Mouse (Mus musculus) heart, postnatal 0 days (tissue): ENCODE measurements around the gene Rps17.

Experiments used
- CTCF ChIP-seq: IDR thresholded peaks from 2 replicates; pipeline ENCODE4 v1.5.1; 2016; ENCODE audit warnings: antibody characterized with exemption, control low read depth, low read depth
- EP300 ChIP-seq: IDR thresholded peaks from 2 replicates; pipeline ENCODE4 v1.6.1; 2016; ENCODE audit warnings: antibody characterized with exemption, low read depth

DNA sequence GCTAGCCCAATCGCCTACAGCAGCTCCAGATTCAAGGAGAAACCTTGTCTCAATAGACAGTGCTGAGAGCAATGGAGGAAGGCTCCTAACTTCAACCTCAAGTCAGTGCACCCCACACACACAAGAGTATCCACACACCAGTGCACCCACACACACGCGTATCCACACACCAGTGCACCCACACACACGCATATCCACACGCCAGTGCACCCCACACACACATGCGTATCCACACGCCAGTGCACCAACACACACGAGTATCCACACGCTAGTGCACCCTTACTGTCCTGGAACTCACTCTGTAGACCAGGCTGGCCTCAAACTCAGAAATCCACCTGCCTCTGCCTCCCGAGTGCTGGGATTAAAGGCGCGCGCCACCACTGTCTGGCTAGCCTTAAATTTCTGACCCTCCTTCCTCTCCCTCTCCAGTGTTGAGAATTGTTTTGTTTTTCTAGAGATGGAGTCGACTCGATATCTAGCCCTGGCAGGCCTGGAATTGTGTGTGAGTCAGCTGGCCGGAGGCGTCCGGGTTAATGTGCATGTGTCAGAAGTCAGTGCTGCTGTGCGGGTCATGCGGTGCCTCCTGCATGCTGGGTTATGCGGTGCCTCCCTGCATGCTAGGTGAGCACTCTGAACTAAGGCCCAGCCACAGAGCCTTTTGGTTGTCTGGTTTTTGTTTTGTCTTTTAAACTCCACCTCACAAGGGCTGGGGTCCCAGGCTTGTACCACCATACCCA is 7.1 kb downstream of the Rps17 start:
- TF ChIP-seq CTCF = no peak
- TF ChIP-seq EP300 = no peak
